Mouse (Mus musculus): Measurements from ENCODE around the gene Csnka2ip.

GRCm38 (mm10) chr16:64620116-64620515 lies 17.9 kb upstream of the Csnka2ip start:
- no peak for TF ChIP-seq ZC3H11A (IDR thresholded peaks at IDR 0.05; ENCODE audit: low read depth, low read length)
- TF ChIP-seq TBP (IDR thresholded peaks at IDR 0.05; ENCODE audit: low read depth, low read length): no peak
- no peak for TF ChIP-seq POLR2A (IDR thresholded peaks at IDR 0.05; ENCODE audit: control insufficient read depth in 1 of 2, insufficient read depth in 1 of 2, low read depth in 1 of 2, low read length in 2 of 2, poor library complexity in 1 of 2)
- TF ChIP-seq CTCF (IDR thresholded peaks at IDR 0.05 in 2 of 3, conservative IDR thresholded peaks at IDR 0.05 in 1 of 3; ENCODE audit: control insufficient read depth in 1 of 3, insufficient read depth in 1 of 3, low read depth in 2 of 3, low read length in 3 of 3, poor library complexity in 1 of 3, severe bottlenecking in 1 of 3): no peak
- TF ChIP-seq BHLHE40 (IDR thresholded peaks at IDR 0.05; ENCODE audit: borderline replicate concordance, low read depth, low read length): no peak
- no peak for TF ChIP-seq EP300 (IDR thresholded peaks at IDR 0.05; ENCODE audit: low read depth in 1 of 2, low read length in 2 of 2)
- no peak for TF ChIP-seq GABPA (IDR thresholded peaks at IDR 0.05; ENCODE audit: low read depth, low read length)

Measured in MEL (cell line).